Mouse (Mus musculus) brown adipose tissue, adult 24 weeks (tissue): ENCODE measurements around the gene Slc11a1. TPM values are rescaled to one million over a fixed set of nuclear protein-coding genes. Genes with fewer than 3 reads are reported as not detected.

ENCODE experiments used
- polyA plus RNA-seq: library from polyadenylated mRNA; stranded (reverse); fragments of >200 nt; gene quantifications from 2 replicates; pipeline ENCODE4 v1.2.4, GENCODE M21; 2012; ENCODE audit not compliant: missing spikeins, insufficient read depth, insufficient read length

Slc11a1 gene
- polyA plus RNA-seq, 1 experiment: 5.8 TPM

Other genes starting within 250 kb of the Slc11a1 start
- gene Rufy4, start 249.7 kb upstream of the Slc11a1 start, polyA plus RNA-seq: 1.8 and 2.1 TPM in 2 replicates
- gene Cxcr2, start 221.2 kb upstream of the Slc11a1 start, polyA plus RNA-seq: not detected in 2 replicates
- gene Cxcr1, start 180.6 kb upstream of the Slc11a1 start, polyA plus RNA-seq: not detected in 2 replicates
- 131 and 169 TPM in 2 replicates for gene Arpc2, start 139.1 kb upstream of the Slc11a1 start, polyA plus RNA-seq
- gene Gpbar1, start 96.6 kb upstream of the Slc11a1 start, polyA plus RNA-seq: not detected in 2 replicates
- 66.7 and 77.7 TPM in 2 replicates for gene Aamp, start 90.5 kb upstream of the Slc11a1 start, polyA plus RNA-seq
- 117 and 146 TPM in 2 replicates for gene Pnkd, start 90.3 kb upstream of the Slc11a1 start, polyA plus RNA-seq
- gene Tmbim1, start 69.6 kb upstream of the Slc11a1 start, polyA plus RNA-seq: 34.6 and 41.7 TPM in 2 replicates
- not detected in 2 replicates for gene Catip, start 13.1 kb upstream of the Slc11a1 start, polyA plus RNA-seq
- 66.8 and 98.0 TPM in 2 replicates for gene Ctdsp1, start 16.3 kb downstream of the Slc11a1 start, polyA plus RNA-seq
- 0.46 and 1.1 TPM in 2 replicates for gene Vil1, start 34.2 kb downstream of the Slc11a1 start, polyA plus RNA-seq
- 9.7 and 9.8 TPM in 2 replicates for gene Cnot9, start 130.9 kb downstream of the Slc11a1 start, polyA plus RNA-seq
- 1.1 TPM in 1 of 2 replicates, not detected in the other for gene Plcd4, start 167.7 kb downstream of the Slc11a1 start, polyA plus RNA-seq
- gene Usp37, start 169.1 kb downstream of the Slc11a1 start, polyA plus RNA-seq: 3.4 and 3.6 TPM in 2 replicates
- 5.1 and 6.1 TPM in 2 replicates for gene Zfp142, start 213.1 kb downstream of the Slc11a1 start, polyA plus RNA-seq
- 31.4 and 36.9 TPM in 2 replicates for gene Bcs1l, start 213.1 kb downstream of the Slc11a1 start, polyA plus RNA-seq
- gene Rnf25, start 226.2 kb downstream of the Slc11a1 start, polyA plus RNA-seq: 15.5 and 21.6 TPM in 2 replicates
- 0.58 and 1.5 TPM in 2 replicates for gene Stk36, start 226.2 kb downstream of the Slc11a1 start, polyA plus RNA-seq